Mouse (Mus musculus): ENCODE results near the gene Smcr8. TPM values are rescaled to one million over a fixed set of nuclear protein-coding genes. Genes with fewer than 3 reads are reported as not detected.

Gene Smcr8
- polyA plus RNA-seq, 1 experiment from 2014 or later, result 9.2 TPM

DNA sequence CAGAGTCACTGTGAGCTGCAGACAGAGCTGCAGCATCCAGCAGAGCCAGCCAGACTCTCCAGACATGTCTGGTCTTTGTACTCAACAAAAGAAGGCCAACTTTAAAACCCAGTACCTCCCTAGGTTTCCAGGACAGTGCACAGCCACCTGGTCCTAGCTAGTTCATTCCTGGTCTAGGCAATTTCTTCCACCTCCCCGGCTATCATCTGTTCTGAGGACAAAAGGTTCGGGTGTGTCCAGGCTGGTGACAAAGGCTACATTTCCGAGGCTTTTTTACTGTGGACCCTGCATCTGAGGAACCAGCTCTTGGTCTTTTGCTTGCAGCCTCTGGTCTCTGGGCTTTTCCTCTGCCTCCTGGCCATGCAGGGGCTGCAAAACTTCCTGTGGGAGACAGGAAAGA, 37.0 kb upstream of the Smcr8 start:
- H3K9ac ChIP-seq (ENCODE audit: low read length), result no peak overlapping the region
- 86% methylated on average over 3 of the region's 3 CpGs for WGBS
- H3K4me2 ChIP-seq, result no peak overlapping the region
- no peaks in the 10 kb centered on the region for H3K27me3 ChIP-seq (ENCODE audit: control insufficient read depth, insufficient read depth, low read length)
- no peaks in the 10 kb centered on the region for H3K4me1 ChIP-seq (ENCODE audit: control insufficient read depth, insufficient read depth, low read length)
- no peak overlapping the region for H3K4me3 ChIP-seq (ENCODE audit: low read depth, low read length)
- no peaks in the 10 kb centered on the region for H3K9me3 ChIP-seq (ENCODE audit: control insufficient read depth, low read length)
- H3K27ac ChIP-seq (ENCODE audit: low read depth, low read length), result no peak overlapping the region
- no peak for DNase-seq (ENCODE audit: low spot score, missing footprints)
- H3K36me3 ChIP-seq (ENCODE audit: control insufficient read depth, insufficient read depth, low read length), result peaks cover 14% of the 10 kb centered on the region; the same call in 1 of the 2 replicates
- no peak for ATAC-seq (ENCODE audit: low FRiP score)

DNA sequence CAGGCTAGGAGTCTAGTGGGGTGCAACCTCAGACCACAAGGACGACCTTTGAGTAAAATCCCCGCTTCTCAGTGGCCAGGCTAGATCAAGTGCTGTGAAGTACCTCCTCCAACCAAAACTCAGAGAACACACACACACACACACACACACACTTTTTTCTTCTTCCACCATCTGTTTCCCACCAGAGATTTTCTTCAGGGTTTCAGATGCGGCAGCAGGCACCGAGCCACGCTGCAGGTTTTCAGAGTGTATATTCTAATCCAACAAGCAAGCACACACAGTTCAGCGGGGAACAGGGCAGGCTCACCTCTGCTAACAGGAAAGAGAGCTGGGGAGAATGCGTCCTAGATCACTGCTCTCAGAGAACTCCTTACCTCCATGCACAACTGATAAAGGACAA, 21.8 kb upstream of the Smcr8 start:
- Histone ChIP-seq H3K4me3 (ENCODE audit: low read depth, low read length) (no peak overlapping the region), H3K36me3 (ENCODE audit: control insufficient read depth, insufficient read depth, low read length) (peaks cover 24% of the 10 kb centered on the region)

DNA sequence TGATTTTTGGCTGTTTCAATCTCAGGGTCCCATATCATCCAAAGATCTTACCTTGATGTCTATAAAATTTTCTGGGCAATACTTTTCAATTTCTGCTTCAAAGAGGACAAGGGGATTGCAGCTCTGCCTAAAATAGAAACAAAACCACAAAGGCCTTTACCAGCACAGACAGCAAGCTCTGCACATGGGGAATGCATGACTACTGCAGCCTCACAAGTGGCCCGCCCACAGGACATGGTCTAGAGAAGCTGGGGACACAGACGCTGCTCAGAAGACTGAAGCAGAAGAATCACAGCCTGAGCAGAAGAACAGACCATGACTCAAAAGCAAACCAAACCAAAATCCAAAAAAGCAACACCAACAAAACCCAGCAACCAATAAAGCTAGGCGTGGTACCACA, 15.6 kb upstream of the Smcr8 start:
- no peak for ATAC-seq (ENCODE audit: low FRiP score)
- no peak overlapping the region for H3K4me2 ChIP-seq
- no peaks in the 10 kb centered on the region for H3K4me1 ChIP-seq (ENCODE audit: control insufficient read depth, insufficient read depth, low read length)
- no peak overlapping the region for H3K27ac ChIP-seq (ENCODE audit: low read depth, low read length)
- no peaks in the 10 kb centered on the region for H3K9me3 ChIP-seq (ENCODE audit: control insufficient read depth, low read length)
- 89% methylated on average over 3 of the region's 3 CpGs for WGBS
- H3K9ac ChIP-seq (ENCODE audit: low read length), result no peak overlapping the region
- H3K27me3 ChIP-seq (ENCODE audit: control insufficient read depth, insufficient read depth, low read length), result no peaks in the 10 kb centered on the region
- H3K36me3 ChIP-seq (ENCODE audit: control insufficient read depth, insufficient read depth, low read length), result peaks cover 8% of the 10 kb centered on the region
- DNase-seq (ENCODE audit: low spot score, missing footprints), result no peak
- H3K4me3 ChIP-seq (ENCODE audit: low read depth, low read length), result no peak overlapping the region

More for the DNA sequence above, 21.8 kb upstream of the Smcr8 start:
- ATAC-seq (ENCODE audit: low FRiP score) (no peak), DNase-seq (ENCODE audit: low spot score, missing footprints) (no peak)
- Histone ChIP-seq H3K9ac (ENCODE audit: low read length) (no peak overlapping the region), H3K27me3 (ENCODE audit: control insufficient read depth, insufficient read depth, low read length) (no peaks in the 10 kb centered on the region), H3K4me2 (no peak overlapping the region), H3K4me1 (ENCODE audit: control insufficient read depth, insufficient read depth, low read length) (no peaks in the 10 kb centered on the region), H3K27ac (ENCODE audit: low read depth, low read length) (no peak overlapping the region), H3K9me3 (ENCODE audit: control insufficient read depth, low read length) (no peaks in the 10 kb centered on the region)
- WGBS, result 97% methylated on average over 7 of the region's 7 CpGs

DNA sequence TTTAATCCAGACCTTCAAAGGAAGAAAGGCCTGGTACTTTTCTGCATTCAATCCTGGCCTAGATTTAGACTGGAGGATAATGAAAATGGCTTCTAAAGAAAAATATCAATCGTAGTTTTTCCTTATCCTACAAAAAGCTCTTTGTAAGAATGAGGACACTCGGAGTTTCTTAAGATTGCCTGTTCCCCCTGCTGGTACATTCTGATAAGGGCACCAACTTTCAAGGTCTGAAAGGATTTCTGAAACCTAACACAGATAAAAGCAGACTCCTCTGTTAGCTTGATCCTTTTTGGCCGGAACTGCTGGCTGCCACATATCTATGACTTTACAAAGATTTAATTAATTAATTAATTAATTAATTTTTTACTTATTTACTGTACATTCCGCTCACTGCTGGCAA, 10.4 kb upstream of the Smcr8 start:
- Histone ChIP-seq H3K27me3 (ENCODE audit: control insufficient read depth, insufficient read depth, low read length) (no peaks in the 10 kb centered on the region), H3K4me2 (no peak overlapping the region), H3K4me3 (ENCODE audit: low read depth, low read length) (no peak overlapping the region), H3K4me1 (ENCODE audit: control insufficient read depth, insufficient read depth, low read length) (no peaks in the 10 kb centered on the region), H3K36me3 (ENCODE audit: control insufficient read depth, insufficient read depth, low read length) (peaks cover under 1% of the 10 kb centered on the region; the same call in 1 of the 2 replicates), H3K27ac (ENCODE audit: low read depth, low read length) (no peak overlapping the region), H3K9me3 (ENCODE audit: control insufficient read depth, low read length) (no peaks in the 10 kb centered on the region), H3K9ac (ENCODE audit: low read length) (no peak overlapping the region)
- no peak for DNase-seq (ENCODE audit: low spot score, missing footprints)
- WGBS, result 90% methylated on average over 4 of the region's 4 CpGs
- ATAC-seq (ENCODE audit: low FRiP score), result no peak

DNA sequence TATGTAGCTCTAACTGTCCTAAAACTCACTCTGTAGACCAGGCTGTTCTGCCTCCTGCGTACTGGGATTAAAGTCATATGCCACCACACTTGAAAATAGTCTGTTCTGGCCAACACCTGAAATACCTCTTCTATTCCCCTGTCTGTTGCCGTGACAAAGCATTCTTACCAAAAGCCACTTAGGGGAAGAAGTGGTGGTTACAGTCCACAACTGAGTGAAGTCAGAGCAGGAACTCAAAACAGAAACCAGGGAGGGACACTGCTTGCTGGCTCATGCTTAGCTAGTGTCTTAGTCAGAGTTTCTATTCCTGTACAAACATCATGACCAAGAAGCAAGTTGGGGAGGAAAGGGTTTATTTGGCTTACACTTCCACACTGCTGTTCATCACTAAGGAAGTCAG, 8.0 kb upstream of the Smcr8 start:
- WGBS, result 93% methylated on average over 2 of the region's 2 CpGs
- no peak for ATAC-seq (ENCODE audit: low FRiP score)
- Histone ChIP-seq H3K9ac (ENCODE audit: low read length) (no peak overlapping the region), H3K4me3 (ENCODE audit: low read depth, low read length) (no peak overlapping the region), H3K27me3 (ENCODE audit: control insufficient read depth, insufficient read depth, low read length) (no peaks in the 10 kb centered on the region), H3K4me2 (no peak overlapping the region), H3K36me3 (ENCODE audit: control insufficient read depth, insufficient read depth, low read length) (no peaks in the 10 kb centered on the region), H3K9me3 (ENCODE audit: control insufficient read depth, low read length) (no peaks in the 10 kb centered on the region), H3K27ac (ENCODE audit: low read depth, low read length) (no peak overlapping the region), H3K4me1 (ENCODE audit: control insufficient read depth, insufficient read depth, low read length) (no peaks in the 10 kb centered on the region)
- DNase-seq (ENCODE audit: low spot score, missing footprints), result no peak

DNA sequence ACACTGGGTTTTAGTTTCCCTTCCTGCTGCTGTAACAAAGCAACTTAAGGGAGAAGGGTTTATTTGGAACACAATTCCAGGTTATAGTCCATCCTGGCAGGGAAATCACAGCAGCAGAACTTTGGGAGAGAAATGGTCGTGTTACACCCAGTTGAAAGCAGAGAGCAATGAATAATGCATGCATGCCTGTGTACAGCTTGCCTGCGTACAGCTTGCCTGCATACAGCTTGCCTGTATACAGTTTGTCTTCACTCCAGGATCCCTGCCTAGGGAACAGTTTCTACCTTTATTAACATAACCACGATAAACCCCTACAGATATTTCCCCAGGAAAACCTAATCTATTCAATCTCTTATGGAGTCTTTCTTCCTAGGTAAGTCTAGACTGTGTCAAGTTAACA, 6.5 kb upstream of the Smcr8 start:
- ATAC-seq (ENCODE audit: low FRiP score) (no peak), DNase-seq (ENCODE audit: low spot score, missing footprints) (no peak)
- H3K4me1 ChIP-seq (ENCODE audit: control insufficient read depth, insufficient read depth, low read length), result peaks cover 9% of the 10 kb centered on the region
- no peak overlapping the region for H3K27ac ChIP-seq (ENCODE audit: low read depth, low read length)
- WGBS, result 79% methylated on average over 3 of the region's 3 CpGs
- no peak overlapping the region for H3K4me3 ChIP-seq (ENCODE audit: low read depth, low read length)
- no peak overlapping the region for H3K4me2 ChIP-seq
- H3K36me3 ChIP-seq (ENCODE audit: control insufficient read depth, insufficient read depth, low read length), result no peaks in the 10 kb centered on the region
- H3K9me3 ChIP-seq (ENCODE audit: control insufficient read depth, low read length), result no peaks in the 10 kb centered on the region
- H3K27me3 ChIP-seq (ENCODE audit: control insufficient read depth, insufficient read depth, low read length), result no peaks in the 10 kb centered on the region
- H3K9ac ChIP-seq (ENCODE audit: low read length), result no peak overlapping the region

DNA sequence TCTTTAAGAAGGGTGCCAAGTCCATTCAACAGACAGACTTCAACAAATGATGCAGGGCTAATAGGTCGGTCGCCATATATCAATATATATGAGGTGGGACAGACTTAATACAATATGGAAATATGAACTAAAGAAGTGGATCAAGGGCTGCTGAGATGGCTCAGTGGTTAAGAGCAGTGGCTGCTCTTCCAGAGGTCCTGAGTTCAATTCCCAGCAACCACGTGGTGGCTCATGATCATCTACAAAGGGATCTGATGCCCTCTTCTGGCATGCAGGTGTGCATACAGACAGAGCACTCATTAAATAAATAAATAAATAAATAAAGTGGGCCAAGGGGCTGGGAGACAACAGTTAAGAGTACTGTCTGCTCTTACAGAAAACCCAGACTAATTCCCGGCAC, 5.2 kb upstream of the Smcr8 start:
- H3K9me3 ChIP-seq (ENCODE audit: control insufficient read depth, low read length), result no peaks in the 10 kb centered on the region
- H3K4me1 ChIP-seq (ENCODE audit: control insufficient read depth, insufficient read depth, low read length), result peaks cover 16% of the 10 kb centered on the region
- H3K36me3 ChIP-seq (ENCODE audit: control insufficient read depth, insufficient read depth, low read length), result no peaks in the 10 kb centered on the region
- 84% methylated on average over 4 of the region's 4 CpGs for WGBS
- H3K4me3 ChIP-seq (ENCODE audit: low read depth, low read length), result no peak overlapping the region
- no peak overlapping the region for H3K9ac ChIP-seq (ENCODE audit: low read length)
- no peak overlapping the region for H3K27ac ChIP-seq (ENCODE audit: low read depth, low read length)
- DNase-seq (ENCODE audit: low spot score, missing footprints) (no peak), ATAC-seq (ENCODE audit: low FRiP score) (no peak)
- no peaks in the 10 kb centered on the region for H3K27me3 ChIP-seq (ENCODE audit: control insufficient read depth, insufficient read depth, low read length)
- no peak overlapping the region for H3K4me2 ChIP-seq

DNA sequence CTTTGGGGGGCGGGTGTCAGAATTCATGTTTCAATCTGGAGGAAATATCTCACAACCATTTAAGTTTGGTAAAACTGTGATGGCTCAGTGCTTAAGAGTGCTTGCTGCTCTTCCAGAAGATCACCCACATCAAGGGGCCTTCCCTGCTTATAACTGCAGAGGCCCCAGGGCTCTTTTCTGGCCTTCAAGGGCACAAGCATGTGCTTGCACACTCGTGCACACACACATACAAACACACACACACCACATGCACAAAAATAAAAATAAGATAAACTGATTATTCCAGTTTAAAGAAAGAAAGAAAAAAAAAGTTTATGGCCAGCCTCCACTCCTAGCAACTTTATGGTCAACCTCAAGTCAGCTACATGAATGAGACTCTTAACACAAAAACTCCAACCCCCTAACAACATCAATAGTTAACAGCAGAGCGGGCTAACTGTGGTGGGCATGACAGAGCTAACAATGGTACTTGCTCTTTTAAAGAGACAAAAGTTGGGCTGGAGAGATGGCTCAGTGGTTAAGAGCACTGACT, 3.1 kb upstream of the Smcr8 start:
- DNase-seq (ENCODE audit: low spot score, missing footprints), result no peak
- no peak overlapping the region for H3K27ac ChIP-seq (ENCODE audit: low read depth, low read length)
- no peak overlapping the region for H3K4me3 ChIP-seq (ENCODE audit: low read depth, low read length)
- ATAC-seq (ENCODE audit: low FRiP score), result no peak
- H3K4me2 ChIP-seq, result no peak overlapping the region
- no peak overlapping the region for H3K9ac ChIP-seq (ENCODE audit: low read length)
- WGBS, result 90% methylated on average over 3 of the region's 3 CpGs
- H3K36me3 ChIP-seq (ENCODE audit: control insufficient read depth, insufficient read depth, low read length), result no peaks in the 10 kb centered on the region
- H3K27me3 ChIP-seq (ENCODE audit: control insufficient read depth, insufficient read depth, low read length), result no peaks in the 10 kb centered on the region
- H3K4me1 ChIP-seq (ENCODE audit: control insufficient read depth, insufficient read depth, low read length), result peaks cover 29% of the 10 kb centered on the region
- H3K9me3 ChIP-seq (ENCODE audit: control insufficient read depth, low read length), result no peaks in the 10 kb centered on the region

DNA sequence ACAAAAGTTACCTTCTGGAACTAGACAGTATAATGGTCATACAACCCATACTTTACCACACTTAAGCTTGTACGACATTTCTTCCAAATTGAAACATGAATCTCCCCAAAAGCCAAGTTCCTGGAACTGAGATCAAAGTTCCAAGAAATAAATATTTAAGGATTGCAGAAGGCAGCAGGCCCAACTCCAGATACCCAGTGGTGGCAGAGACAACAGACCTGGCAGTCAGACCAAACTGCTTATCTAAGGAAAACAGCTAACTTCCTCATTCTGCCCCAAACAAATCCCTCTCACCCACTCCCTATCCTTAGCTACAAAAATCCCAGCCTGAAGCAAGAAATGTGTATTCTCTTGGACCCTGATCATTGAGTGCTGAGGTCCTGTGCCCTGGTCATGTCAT, 2.5 kb upstream of the Smcr8 start:
- ATAC-seq (ENCODE audit: low FRiP score), result no peak
- H3K4me1 ChIP-seq (ENCODE audit: control insufficient read depth, insufficient read depth, low read length), result peaks cover 34% of the 10 kb centered on the region
- WGBS, result 82% methylated on average over 1 of the region's 1 CpGs
- H3K36me3 ChIP-seq (ENCODE audit: control insufficient read depth, insufficient read depth, low read length), result no peaks in the 10 kb centered on the region
- H3K4me3 ChIP-seq (ENCODE audit: low read depth, low read length), result no peak overlapping the region
- no peak for DNase-seq (ENCODE audit: low spot score, missing footprints)
- H3K9ac ChIP-seq (ENCODE audit: low read length), result no peak overlapping the region; the same call in 1 of the 2 replicates
- H3K4me2 ChIP-seq, result no peak overlapping the region
- no peak overlapping the region for H3K27ac ChIP-seq (ENCODE audit: low read depth, low read length)
- no peaks in the 10 kb centered on the region for H3K27me3 ChIP-seq (ENCODE audit: control insufficient read depth, insufficient read depth, low read length)
- no peaks in the 10 kb centered on the region for H3K9me3 ChIP-seq (ENCODE audit: control insufficient read depth, low read length)
